Mouse (Mus musculus): ENCODE results near the gene Myl7. TPM values are rescaled to one million over a fixed set of nuclear protein-coding genes. Genes with fewer than 3 reads are reported as not detected.
A peak's percentile ranks its signal among the peaks of the same experiment; 100 is the strongest.
"Not testable (repeated sequence)": the region's sequence is repeated elsewhere in the genome, so short reads cannot be mapped to it uniquely, and the experiment has no call there.

Gene Myl7
- total RNA-seq (2021) = not detected
- long read RNA-seq, experiment 1, partial matches to known transcripts = 1 of 1 reads
- long read RNA-seq, experiment 1, other reads (novel, unspliced or antisense) = 0 of 1 reads
- long read RNA-seq, experiment 2 = 0 reads

DNA sequence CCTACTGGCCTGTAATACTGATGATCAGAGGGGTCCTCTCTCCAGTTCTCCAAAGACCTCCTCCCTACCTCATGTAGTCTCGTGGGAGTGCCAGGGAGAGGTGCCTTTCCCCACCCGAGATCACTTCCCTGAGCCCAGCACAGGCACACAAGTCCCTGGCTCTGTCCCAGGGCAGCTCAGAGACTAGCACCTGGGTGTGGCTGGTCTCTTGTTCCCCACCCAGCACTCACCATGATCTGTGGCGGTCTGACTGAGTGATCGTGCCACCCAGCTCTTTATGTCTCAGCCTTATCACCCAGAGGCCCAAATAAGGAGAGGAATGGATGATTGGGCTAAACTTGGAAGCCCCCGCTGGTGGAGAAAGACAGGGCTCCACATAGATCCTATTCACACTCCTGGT is at the start of gene Myl7:
TSS of gene Myl7 (minus strand) at position 252 of the 400 bp plus-strand sequence.
- DNase-seq = no peak

DNA sequence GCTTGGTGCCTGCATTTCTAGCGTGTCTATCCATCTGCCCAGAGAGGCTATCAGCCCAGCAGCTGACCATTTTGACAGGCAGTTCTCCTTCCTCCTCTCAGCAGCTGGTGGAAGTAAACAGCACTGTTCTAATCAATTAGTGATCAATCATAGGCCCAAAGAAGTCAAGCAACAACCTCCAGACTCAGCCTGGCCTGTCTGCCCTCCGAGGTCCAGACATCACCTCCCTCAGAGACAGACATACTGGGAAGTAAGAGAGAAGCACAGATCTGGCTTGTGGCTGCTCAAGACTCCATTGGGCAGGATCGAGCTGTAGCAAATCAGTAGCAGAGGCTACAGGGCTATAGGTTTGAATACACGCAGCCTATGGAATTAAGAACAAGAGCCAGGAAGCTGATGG is 49.2 kb upstream of the Myl7 start:
- DNase-seq = no peak

DNA sequence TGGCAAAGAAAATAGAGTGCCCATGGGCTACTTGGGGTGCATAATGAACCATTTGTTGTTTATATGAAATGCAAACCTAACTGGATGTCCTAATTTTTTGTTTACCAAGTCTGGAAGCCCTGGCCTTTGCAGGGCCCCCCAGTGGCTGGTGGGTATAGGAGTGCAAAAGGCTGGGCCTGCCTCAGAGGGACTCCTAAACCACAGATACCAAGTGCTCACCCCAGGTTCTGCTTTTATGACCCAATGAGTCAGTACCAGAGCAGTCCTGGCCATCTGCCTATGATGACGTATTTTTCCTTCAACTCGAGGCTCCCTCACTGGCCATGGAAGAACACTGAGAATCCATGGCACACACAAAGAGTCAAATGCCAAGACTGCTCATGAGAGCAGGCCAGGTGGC is 46.5 kb upstream of the Myl7 start:
- peak; percentile 67 to 81 for DNase-seq

DNA sequence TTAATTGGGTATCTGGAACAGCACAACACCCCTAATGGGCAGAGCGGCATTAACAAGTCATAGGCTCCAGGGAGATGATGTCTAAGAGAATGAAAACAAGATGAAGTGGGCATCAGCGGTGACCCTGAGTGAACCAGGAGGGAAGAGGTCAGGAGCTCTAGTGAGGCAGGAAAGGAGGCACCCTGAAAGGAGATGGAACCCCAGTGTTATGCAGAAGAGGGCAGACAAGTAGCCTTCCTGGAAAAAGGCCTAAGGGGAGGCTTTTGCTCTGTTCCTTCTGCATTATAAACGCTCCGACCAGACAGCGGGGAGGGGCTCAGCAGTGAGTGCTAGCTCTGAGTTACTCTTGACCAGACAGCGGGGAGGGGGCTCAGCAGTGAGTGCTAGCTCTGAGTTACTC is 44.4 kb upstream of the Myl7 start:
- no peak for DNase-seq

DNA sequence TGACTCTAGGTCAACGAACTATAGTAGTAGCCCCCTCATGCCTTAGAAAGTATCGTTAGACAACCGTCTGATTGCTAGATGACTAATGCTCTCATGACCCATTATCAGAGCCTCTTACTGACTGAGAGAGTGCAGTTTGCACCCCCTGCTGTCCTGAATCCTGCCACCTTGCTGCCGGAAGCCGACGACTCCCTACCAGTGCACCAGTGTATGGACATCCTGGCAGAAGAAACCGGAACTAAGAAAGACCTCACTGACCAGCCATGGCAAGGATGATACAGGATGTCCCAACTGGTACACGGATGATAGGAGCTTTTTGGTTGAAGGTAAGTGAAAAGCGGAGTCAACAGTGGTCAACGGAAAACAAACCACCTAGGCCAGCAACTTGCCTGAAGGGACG is 35.9 kb upstream of the Myl7 start:
- DNase-seq = not testable (repeated sequence)

DNA sequence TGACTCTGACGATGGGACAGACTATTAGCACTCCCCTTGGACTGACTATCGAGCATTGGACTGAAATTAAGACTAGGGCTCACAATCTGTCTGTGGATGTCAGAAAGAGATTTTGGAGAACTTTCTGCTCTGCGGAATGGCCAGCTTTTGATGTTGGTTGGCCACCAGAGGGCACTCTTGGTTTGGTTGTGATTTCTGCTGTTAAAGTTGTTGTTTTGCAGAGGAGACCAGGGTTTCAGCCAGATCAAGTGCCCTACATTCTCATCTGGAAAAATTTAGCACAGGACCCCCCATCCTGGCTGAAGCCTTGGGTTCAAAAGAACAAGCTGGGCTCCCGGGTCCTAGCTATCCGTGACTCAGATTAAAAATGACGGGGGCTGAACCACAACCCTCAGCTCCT is 33.4 kb upstream of the Myl7 start:
- peak in 1 of 2 experiments; percentile 47 for DNase-seq

DNA sequence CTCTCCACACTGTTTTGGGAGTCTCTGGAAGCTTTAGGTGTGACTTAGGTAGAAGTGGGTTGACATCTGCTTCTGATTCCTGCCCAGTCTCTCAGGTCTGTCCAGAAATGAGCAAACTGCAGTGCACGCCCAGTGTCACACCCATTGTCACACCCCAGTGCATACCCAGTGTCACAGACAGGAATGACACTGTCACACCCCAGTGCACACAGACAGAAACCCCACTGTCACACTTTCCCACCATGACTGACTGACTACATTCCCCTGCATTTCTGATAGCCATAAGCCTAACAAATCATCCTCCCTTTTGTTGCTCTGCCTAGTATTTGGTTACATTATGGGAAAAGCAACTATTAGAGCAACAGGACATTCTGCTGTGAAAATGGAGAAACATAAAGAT is 32.0 kb upstream of the Myl7 start:
- no peak for DNase-seq

DNA sequence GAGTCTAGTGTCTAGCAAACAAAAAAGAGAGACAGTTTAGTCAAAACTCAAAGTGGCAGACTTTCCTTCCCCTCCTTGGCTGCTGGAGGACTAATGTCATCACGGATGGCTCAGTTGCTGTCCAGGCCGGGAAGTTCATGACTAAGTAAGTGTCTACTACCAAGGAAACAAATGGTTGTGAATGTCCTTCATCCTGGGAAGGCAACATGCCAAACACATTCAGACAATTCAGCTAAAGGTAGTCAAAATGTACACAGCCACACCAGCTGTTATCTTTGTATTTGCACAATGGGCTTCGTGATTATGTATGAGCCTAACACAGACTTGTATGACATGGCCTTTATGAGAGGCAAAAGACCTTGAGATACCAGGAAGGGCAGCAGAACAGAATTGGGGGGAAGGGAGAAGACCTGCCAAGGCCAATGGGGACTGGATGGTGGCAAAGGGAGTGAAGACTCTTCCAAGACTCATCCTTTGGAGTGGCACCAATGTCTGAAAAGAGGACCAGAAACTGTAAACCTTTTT is 28.2 kb upstream of the Myl7 start:
- peak; percentile 35 to 37 for DNase-seq

DNA sequence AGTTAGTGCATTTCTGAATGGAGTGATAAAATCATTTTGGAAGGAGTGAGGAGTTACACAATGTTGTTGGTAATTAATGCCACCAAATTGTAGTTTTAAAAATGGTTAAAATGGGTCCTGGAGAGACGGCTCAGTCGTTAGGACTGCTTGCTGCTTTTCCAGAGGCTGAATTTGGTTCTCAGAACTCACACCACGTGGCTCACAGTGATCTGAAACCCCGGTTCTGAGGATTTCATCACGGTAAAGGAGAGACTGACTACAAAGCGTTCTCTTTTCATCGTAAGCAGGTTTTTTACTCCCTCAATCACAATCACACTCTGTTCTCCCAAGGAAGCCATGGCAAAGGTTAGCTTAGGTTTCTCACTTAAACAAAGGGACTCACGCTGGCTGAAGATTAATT is 26.1 kb upstream of the Myl7 start:
- no peak for DNase-seq

DNA sequence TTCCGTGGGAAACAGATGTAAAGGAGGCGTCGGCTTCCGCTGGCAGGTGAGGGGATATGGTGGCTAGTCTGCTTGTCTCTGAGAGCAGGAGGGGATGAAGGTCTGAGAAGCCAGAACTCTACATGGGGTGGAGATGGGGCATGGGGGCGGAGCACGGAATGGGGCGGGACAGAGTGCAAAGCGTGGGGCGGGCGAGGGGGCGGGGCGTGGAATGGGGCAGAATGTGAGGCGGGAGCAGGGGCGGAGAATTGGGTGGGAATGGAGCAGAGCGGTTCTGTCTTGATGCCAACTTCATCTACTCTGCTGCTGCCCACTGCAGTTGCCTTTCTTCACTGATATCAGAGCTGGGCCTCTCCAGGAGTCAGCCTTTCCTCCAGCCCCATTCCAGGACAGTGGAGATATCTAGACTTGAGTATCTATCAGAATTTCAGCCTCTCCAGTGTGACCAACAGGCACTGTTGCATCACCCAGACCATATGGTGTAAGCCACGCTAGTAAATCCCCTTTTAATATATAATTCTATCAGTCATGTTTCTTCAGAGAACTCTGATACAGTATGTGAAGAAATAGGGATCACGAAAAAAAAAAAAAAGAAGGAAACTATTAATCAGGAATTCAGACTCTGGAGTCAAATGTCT is 21.9 kb upstream of the Myl7 start:
- peak in 1 of 2 experiments; percentile 36 for DNase-seq

DNA sequence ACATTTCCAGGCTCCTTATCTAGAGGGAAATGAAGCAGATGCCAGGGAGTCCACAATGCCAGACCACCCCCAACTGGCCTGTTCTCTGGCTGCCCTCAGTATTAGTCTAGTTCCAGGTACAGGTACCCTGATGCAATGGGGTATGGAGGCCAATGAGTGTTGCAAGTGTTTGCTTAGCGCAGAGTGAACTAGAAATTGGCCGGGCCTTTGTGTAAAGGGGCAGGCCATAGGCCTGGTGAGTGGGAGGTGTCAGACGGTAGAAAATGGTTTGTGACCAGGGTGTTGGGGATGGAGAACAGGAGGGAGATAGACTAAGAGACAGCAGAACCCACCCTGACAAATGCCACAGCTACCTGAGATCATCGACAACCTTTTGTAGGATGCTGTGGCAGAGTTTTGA is 21.0 kb upstream of the Myl7 start:
- peak in 1 of 2 experiments; percentile 25 for DNase-seq

DNA sequence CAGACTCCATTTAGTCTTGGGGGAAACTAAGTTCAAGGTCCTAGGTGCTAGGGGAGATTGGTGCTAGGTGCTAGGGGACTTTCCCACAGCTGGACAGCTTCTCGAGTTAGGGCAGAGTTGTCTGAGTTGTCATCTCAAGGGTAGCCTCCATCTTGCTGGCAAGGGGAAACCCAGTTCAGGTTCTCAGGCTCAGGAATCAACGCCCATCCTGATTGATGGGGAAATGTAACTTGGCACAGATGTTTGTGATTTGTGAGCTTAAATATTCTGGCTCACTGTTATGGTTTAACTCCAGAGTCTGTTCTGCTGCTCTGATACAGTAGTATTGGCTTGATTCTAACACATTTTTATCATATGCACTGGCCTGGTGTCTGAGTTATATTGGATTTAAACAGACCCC is 19.5 kb upstream of the Myl7 start:
- no peak for DNase-seq

DNA sequence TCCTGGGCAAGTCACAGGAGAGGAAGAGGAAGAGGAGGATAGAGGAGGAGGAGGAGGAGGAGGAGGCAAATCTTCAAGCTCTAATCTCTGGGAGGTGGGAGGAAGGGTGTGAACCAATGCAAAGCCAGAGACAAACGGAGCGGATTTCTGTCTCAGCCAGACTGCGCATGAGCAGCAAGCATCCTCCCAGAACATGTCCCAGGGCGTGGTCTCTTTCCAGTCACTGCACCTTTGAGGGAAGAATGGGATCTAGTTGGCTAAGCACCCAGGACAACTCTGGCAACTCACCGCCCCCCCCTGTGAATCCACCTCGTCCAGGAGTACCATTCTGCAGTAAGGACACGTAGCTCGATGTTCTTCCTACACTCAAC is 17.6 kb upstream of the Myl7 start:
- DNase-seq = no peak

DNA sequence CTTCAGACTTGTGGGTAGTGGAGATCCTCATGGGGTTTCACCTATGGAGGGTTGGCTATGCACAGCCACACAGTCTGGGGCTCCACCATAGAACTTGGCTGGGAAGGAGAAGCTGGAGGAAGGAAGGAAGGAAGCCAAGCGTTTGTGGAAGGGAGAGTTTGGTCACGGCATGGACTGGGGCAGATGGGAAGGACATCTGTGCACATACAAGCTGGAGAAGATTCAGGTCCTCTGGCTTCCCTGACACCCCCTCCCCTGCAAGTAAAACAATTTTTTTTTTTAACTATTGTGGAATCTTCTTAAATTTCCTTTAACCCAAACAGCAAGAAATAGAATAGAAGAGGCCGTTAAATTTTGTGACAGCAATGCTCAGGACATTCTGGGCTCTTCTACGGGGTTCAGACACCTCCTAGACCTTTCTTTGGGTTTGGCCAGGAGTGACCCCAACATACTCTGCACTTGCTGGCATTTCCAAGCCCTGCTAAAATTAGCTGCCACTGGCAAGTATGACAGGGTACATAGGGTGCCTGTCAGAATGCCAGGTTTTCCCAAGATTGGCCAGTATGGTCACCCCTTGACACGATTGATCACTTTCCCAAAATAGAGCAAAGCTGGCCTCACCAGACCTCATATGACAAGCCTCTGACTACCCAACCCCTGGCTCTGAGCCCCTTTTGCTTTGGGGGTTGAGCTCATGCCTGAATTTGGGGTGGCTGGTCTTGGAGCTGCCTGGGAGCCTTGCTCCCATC is 17.0 kb upstream of the Myl7 start:
- peak in 1 of 2 experiments; percentile 41 for DNase-seq

DNA sequence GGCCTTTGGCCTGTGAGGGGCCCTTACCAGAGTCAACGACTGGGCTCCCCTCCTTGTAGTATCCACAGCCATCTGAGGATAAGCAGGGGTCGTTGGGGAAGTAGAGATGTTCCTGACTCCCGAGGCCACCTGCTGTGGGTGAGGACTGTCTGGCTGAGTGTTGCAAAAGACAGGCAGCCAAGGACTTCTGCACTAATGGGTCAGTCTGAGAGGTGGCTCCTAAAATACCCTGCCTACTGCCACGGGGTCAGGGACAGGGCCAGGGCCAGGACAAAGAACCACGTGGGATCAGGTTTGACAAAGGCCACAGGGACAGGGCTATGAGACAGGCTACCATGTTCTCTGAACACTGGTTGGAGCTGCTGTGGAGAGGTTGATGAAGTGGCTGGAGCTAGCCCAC is 16.4 kb upstream of the Myl7 start:
- peak in 1 of 2 experiments; percentile 21 for DNase-seq

DNA sequence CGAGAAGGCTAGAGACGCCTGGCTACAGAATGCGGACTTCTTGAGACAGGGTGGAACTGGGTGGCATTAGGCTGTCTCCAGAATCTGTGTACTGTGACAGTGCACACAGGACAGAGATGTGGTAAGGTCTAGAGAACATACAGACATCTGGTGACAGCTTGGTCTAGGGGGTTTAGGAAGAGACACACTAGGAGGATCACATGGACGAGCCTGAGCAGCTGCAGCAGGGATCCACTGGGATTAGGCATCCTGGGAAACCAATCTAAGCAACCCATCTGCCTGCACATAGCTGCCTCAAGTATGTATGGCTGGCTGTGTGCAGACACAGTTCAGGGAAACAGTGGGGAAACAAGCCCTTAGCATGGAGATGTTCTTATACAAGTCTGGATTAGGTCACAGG is 15.4 kb upstream of the Myl7 start:
- DNase-seq = no peak

DNA sequence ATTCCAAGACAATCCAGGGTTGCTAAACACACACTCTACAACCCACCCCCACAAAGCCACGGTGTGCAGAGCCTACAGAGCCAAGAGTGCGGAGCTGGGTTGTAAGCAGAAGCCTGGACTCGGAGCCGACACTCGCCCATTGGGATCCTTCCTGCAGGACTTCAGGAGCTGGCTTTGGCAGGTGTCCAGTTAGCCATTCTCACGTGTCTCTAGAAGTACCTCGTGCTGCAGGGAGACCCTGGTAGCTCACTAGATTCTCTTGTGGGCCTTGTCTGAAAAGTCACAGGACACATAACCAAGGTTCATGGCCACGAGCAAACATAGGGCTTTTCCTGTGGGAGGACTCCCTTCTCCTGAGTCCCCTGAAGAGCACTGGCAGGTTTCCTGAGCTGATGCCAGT is 14.7 kb upstream of the Myl7 start:
- DNase-seq = no peak

DNA sequence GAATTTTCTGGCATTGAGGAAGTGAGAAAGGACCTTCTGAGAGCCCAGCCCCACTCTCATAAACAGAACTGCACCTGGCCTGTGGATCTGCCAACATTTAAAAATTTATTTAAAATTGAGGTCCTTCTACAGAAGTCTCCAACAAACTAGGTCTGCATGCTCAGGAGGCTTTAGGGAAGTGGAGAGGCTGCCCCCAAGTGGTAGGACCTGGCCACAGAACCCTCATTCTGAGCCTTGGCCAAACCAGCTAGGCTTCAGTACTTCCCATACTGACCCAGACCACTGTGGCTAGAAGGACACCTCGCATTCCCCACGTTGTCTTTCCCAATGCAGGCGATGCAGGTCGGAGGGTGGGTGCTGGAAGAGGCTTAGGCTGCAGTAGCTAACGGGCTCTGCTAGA is 14.1 kb upstream of the Myl7 start:
- peak; percentile 66 to 72 for DNase-seq

DNA sequence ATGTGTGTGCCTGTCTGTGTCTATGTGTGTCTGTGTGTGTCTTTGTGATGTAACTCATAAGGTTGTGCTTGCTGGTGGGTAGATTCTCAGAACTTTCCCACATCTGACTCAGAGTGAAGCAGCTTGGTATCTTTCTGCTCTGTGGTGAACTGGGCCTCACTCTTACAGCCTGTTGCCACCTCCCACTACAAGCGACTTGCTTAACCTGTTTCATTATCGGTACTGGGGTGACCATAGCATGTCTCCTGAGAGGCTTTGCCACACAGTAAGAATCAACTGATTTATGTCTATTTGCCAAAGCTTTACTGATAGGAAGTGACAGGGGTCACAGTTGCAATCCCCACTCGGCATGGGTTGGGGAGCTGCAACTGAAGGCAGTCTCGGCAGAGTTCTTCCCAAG is 10.1 kb upstream of the Myl7 start:
- no peak for DNase-seq

DNA sequence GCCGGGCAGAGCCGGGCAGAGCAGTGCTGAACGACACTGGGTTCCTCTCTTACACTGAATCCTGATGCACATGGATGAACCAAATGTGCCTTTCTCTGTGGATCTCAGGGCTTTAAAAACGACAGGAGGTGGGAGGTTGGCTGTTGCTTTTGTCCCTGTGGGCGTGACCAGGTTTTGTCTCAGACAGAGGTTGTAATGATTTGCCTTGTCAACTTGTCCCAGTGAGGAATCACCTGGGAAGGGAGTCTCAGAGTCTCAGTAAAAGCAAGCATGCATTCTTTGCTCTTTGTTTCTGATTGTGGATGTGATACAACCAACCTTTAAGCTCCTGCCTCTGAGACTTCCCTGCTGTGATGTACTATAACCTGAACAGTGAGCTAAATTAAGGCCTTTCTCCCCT is 8.5 kb upstream of the Myl7 start:
- no peak for DNase-seq

DNA sequence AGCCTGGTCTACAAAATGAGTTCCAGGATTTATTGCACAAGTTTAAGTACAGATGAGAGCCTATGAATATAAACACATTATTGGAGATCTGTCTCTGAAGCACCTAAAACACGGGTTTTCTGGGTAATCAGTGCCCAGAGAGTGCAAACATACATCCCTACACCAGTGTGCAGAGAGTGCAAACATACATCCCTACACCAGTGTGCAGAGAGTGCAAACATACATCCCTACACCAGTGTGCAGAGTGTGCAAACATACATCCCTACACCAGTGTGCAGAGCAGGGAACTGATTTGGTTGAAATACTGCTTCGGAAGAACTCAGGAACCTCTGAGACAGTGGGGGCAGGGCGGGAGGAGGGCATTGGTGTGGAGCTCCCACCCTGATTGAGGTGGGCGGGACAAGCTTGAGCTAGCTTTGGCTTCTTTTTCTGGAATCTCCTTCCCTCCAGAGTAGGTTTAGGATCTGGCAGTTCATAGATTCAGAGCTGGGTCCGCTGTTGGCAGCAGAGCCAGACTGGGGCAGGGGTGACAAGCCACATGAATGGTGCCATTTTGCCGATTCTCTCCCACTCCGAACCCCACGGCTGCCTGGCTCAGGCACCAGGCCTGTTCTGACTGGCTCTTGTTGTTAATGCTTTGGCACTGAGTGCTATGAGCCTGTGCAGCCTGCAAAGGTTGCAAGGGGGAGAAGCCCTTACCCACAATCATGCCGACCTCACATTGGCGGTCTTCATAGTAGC is 7.4 kb upstream of the Myl7 start:
- DNase-seq = no peak

DNA sequence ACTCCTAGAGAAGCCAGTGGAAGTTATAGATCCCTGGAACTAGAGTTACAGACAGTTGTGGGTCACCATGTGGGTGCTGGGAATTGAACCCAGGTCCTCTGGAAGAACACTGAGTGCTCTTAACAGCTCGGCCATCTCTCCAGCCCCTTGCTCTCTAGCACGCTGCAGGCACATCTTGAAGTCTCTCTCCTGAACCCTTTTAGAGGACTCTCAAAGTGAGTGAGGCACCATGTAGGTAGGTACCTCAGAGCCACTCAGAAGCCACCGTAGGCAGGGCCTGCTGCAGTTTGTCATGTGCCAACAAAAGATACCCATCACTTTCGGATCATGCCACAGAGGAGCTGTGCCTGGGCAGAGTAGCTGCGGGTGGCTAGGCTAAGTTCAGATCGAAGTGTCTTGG is 6.3 kb upstream of the Myl7 start:
- DNase-seq = no peak

DNA sequence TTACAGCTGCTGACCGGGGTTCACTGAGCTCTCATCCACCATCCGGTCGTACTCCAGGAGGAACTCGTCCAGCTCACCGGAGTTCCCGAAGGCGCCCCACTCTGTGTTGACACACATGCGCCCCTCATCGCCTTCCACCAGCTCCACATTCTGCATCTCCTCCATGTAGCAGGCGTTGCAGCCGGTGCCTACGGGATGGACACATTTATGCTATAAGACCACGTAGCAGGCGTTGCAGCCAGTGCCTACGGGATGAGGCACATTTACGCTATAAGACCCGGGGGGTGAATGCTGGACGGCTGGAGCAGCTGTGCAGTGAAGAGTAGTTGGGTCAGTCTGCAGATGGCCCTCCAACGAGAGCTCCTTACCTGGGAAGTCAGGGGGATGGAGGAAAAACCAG is 5.8 kb upstream of the Myl7 start:
- no peak for DNase-seq
